Mouse (Mus musculus) forebrain, embryonic 13.5 days (tissue): ENCODE results near the gene Nphs2. TPM values are rescaled to one million over a fixed set of nuclear protein-coding genes. Genes with fewer than 3 reads are reported as not detected.
"Not testable (repeated sequence)": the region's sequence is repeated elsewhere in the genome, so short reads cannot be mapped to it uniquely, and the experiment has no call there.

Experiments
- ATAC-seq: fragments of 200-750 bp; cut with Nextera tagmentation; 2 replicates; pipeline ENCODE4 v1.8.0; 2017
- H3K27ac ChIP-seq: fragments of 300-500 bp; sonication (generic); 2 replicates; pipeline ENCODE4 v1.5.1; 2015; ENCODE audit warnings: inconsistent platforms, mild to moderate bottlenecking, moderate library complexity
- H3K27me3 ChIP-seq: fragments of 300-500 bp; sonication (generic); 2 replicates; pipeline ENCODE4 v1.6.1; 2015; ENCODE audit warnings: mild to moderate bottlenecking, inconsistent platforms
- H3K36me3 ChIP-seq: fragments of 300-500 bp; sonication (generic); 2 replicates; pipeline ENCODE4 v1.6.1; 2015; ENCODE audit warnings: mild to moderate bottlenecking, inconsistent platforms; ENCODE audit not compliant: poor library complexity, severe bottlenecking
- H3K4me1 ChIP-seq: fragments of 300-500 bp; sonication (generic); 2 replicates; pipeline ENCODE4 v1.6.1; 2015; ENCODE audit warnings: inconsistent platforms
- H3K4me2 ChIP-seq: fragments of 300-500 bp; sonication (generic); 2 replicates; pipeline ENCODE4 v1.6.1; 2015; ENCODE audit warnings: inconsistent platforms, mild to moderate bottlenecking, moderate library complexity
- H3K4me3 ChIP-seq: fragments of 300-500 bp; sonication (generic); 2 replicates; pipeline ENCODE4 v1.5.1; 2015; ENCODE audit warnings: mild to moderate bottlenecking, inconsistent platforms
- H3K9ac ChIP-seq: fragments of 300-500 bp; sonication (generic); 2 replicates; pipeline ENCODE4 v1.6.1; 2015; ENCODE audit warnings: mild to moderate bottlenecking, inconsistent platforms
- H3K9me3 ChIP-seq: fragments of 300-500 bp; sonication (generic); replicated peaks from 2 replicates; pipeline ENCODE4 v1.6.1; 2016; ENCODE audit warnings: inconsistent platforms
- WGBS: fragments of 180-500 bp; shearing (Covaris S2); methylation state at CpG from one replicate; pipeline ENCODE4 v1.1.7; 2015; 5-methylcytosine and 5-hydroxymethylcytosine counted together
- polyA plus RNA-seq: library from polyadenylated mRNA; unstranded; fragments of >200 nt; fragmentation: Nextera tagmentation; extraction: Ambion mirVana; gene quantifications from 2 replicates; pipeline ENCODE4 v1.2.1, GENCODE M21; 2015

The Nphs2 gene
- polyA plus RNA-seq, 1 experiment from 2014 or later: not detected

DNA sequence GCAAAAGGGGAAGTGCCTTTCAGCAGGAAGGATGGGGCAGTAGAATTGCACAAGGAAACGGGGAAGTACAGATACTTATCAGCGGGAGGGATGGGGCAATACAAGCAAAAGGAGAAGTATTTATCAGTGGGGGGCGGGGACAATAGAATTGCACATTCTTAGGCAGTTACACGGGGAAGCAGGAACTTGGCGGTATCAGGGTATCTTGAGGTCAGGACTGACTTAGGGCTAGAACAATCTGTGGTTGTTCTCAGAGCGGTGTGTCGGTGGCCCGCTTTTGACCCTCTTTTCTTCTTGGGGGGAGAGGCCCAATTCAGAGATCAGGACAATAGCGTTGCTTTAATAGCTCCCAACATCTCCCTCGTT, 21.3 kb upstream of the Nphs2 start:
- H3K4me1 ChIP-seq, H3K4me2 ChIP-seq, H3K27ac ChIP-seq, H3K4me3 ChIP-seq, H3K27me3 ChIP-seq, ATAC-seq, H3K9me3 ChIP-seq, H3K9ac ChIP-seq, H3K36me3 ChIP-seq: not testable (repeated sequence)
- 65% methylated on average over 10 of the region's 10 CpGs for WGBS

DNA sequence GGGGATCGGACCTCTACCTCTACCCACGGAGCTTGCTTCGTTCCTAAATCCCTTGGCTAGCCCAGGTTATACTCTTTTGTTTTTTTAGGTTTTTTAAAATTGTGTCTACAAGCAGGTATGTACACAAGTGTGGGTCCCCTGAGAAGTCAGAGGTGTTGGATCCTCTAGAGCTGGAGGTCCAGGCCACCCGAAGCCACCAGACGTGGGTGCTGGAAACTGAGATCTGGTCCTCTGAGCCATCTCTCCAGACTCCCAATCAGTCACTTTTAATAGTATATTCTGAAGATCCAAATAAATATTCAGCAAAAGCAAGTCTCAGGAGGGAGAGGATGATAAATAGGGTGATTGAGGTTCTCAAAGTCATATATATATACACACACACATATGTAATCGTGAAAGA, 20.5 kb upstream of the Nphs2 start:
- H3K4me3 ChIP-seq: no peak overlapping the region
- no peaks in the 10 kb centered on the region for H3K27me3 ChIP-seq
- WGBS: 94% methylated on average over 6 of the region's 6 CpGs
- no peak overlapping the region for H3K4me2 ChIP-seq
- H3K4me1 ChIP-seq: peaks cover 4% of the 10 kb centered on the region; the same call in 1 of the 2 replicates
- ATAC-seq: no peak
- no peak overlapping the region for H3K27ac ChIP-seq
- no peaks in the 10 kb centered on the region for H3K36me3 ChIP-seq
- H3K9ac ChIP-seq: no peak overlapping the region
- H3K9me3 ChIP-seq: no peaks in the 10 kb centered on the region

GRCm38 (mm10) chr1:156302911-156303749, 7.4 kb upstream of the Nphs2 start, which contains the start of gene Tdrd5:
Gene Tdrd5, minus strand, starts transcription at chr1:156303664.
- under 1% methylated on average over 83 of the region's 85 CpGs for WGBS
- Histone ChIP-seq H3K4me1 (peaks cover 10% of the 10 kb centered on the region; the same call in 1 of the 2 replicates), H3K4me3 (peak within 1 kb of the TSS; percentile 71), H3K9ac (peak within 1 kb of the TSS; percentile 65), H3K9me3 (no peaks in the 10 kb centered on the region), H3K36me3 (no peaks in the 10 kb centered on the region), H3K27me3 (peaks cover 57% of the 10 kb centered on the region), H3K27ac (no peak within 1 kb of the TSS), H3K4me2 (peak within 1 kb of the TSS; percentile 99)
- ATAC-seq: peak; percentile 90

GRCm38 (mm10) chr1:156308595-156308994, 1.9 kb upstream of the Nphs2 start:
- Histone ChIP-seq H3K9ac (no peak overlapping the region), H3K36me3 (no peaks in the 10 kb centered on the region), H3K27me3 (peaks cover 71% of the 10 kb centered on the region), H3K4me2 (no peak overlapping the region), H3K27ac (no peak overlapping the region), H3K4me1 (peaks cover 8% of the 10 kb centered on the region; the same call in 1 of the 2 replicates), H3K9me3 (no peaks in the 10 kb centered on the region), H3K4me3 (no peak overlapping the region)
- WGBS: 88% methylated on average over 1 of the region's 1 CpGs
- ATAC-seq: no peak

DNA sequence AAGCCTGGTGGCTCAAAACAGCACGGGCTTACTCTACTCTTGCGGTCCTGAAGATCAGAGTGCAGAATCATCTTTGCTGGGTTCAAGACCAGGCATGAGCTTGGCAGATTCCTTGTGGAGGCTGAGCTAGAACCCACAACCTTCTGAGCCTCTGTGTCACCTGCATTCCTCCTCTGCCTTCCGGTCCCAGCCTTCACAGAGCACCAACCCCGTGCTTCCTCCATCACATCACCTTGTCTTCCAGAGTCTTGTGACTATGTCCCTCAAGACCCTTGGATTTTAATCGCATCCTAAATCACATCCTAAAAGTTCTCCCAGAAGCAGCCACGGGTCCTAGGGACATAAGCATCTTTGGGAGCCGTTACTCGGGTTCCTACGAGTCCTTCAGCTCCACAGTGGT, 12.6 kb downstream of the Nphs2 start:
- H3K4me3 ChIP-seq: no peak overlapping the region
- H3K4me2 ChIP-seq: no peak overlapping the region
- H3K27ac ChIP-seq: no peak overlapping the region
- no peak for ATAC-seq
- H3K27me3 ChIP-seq: no peaks in the 10 kb centered on the region
- no peak overlapping the region for H3K9ac ChIP-seq
- no peaks in the 10 kb centered on the region for H3K4me1 ChIP-seq
- no peaks in the 10 kb centered on the region for H3K36me3 ChIP-seq
- H3K9me3 ChIP-seq: no peaks in the 10 kb centered on the region
- 87% methylated on average over 9 of the region's 9 CpGs for WGBS

- Histone ChIP-seq H3K4me3 (no peak overlapping the region), H3K4me1 (no peaks in the 10 kb centered on the region), H3K27me3 (0 out of 2 replicates have a peak, but pooled peaks cover 3% of the 10 kb centered on the region), H3K9me3 (no peaks in the 10 kb centered on the region), H3K4me2 (no peak overlapping the region), H3K9ac (no peak overlapping the region), H3K36me3 (no peaks in the 10 kb centered on the region), H3K27ac (no peak overlapping the region)
- ATAC-seq: no peak
- 82% methylated on average over 4 of the region's 4 CpGs for WGBS
Measured at GRCm38 (mm10) chr1:156340847-156341246, 30.3 kb downstream of the Nphs2 start.

DNA sequence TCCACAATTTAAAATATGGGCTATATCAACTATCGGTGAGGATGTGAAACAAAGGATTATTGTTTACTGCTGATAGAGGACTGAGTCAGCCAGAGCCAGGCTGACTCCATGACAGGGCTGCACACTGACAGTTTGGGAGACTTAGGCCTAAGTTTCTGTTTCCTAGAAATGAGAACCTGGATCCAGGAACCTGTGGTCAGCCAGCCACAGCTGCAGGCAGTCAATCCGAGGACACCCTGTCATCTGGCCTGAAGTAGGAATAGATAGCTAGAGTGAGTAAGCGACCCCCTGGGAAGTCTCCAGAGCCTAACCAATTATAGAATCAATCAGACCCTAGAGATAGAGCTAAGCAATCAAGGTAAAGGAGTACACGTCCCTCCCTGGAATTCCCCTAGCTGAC, 33.9 kb downstream of the Nphs2 start:
- H3K27ac ChIP-seq: no peak overlapping the region
- no peak overlapping the region for H3K9ac ChIP-seq
- no peak overlapping the region for H3K4me2 ChIP-seq
- H3K4me3 ChIP-seq: no peak overlapping the region
- H3K9me3 ChIP-seq: no peaks in the 10 kb centered on the region
- no peaks in the 10 kb centered on the region for H3K27me3 ChIP-seq
- H3K4me1 ChIP-seq: no peaks in the 10 kb centered on the region
- no peak for ATAC-seq
- no peaks in the 10 kb centered on the region for H3K36me3 ChIP-seq
- 74% methylated on average over 4 of the region's 4 CpGs for whole genome bisulfite sequencing

GRCm38 (mm10) chr1:156345633-156346032, 35.1 kb downstream of the Nphs2 start:
- Histone ChIP-seq H3K36me3 (no peaks in the 10 kb centered on the region), H3K9ac (no peak overlapping the region), H3K4me3 (no peak overlapping the region), H3K4me1 (no peaks in the 10 kb centered on the region), H3K27ac (no peak overlapping the region), H3K9me3 (no peaks in the 10 kb centered on the region), H3K4me2 (no peak overlapping the region), H3K27me3 (no peaks in the 10 kb centered on the region)
- ATAC-seq: no peak
- WGBS: 95% methylated on average over 4 of the region's 4 CpGs

DNA sequence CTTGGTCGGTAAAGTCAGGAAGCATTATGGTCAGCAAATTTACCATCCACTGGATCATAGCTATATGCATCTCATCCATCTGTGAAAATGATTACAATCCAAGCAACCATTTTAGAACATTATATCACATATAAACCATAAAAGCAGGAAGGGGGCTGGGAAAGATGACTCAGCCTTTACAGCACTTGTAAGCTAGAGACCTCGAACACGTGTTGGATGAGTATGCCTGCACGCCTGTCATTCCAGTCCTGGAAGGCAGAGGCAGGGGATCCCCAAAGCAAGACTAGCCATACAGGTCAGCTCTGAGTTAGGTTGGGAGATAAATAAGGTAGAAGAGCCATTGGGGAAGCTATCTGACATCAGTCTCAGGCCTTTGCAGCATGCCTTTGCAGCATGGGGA, 38.5 kb downstream of the Nphs2 start:
- Histone ChIP-seq H3K9ac (no peak overlapping the region), H3K9me3 (no peaks in the 10 kb centered on the region), H3K4me3 (no peak overlapping the region), H3K4me1 (no peaks in the 10 kb centered on the region), H3K27me3 (no peaks in the 10 kb centered on the region), H3K4me2 (no peak overlapping the region), H3K36me3 (no peaks in the 10 kb centered on the region), H3K27ac (no peak overlapping the region)
- WGBS: 84% methylated on average over 4 of the region's 4 CpGs
- no peak for ATAC-seq

GRCm38 (mm10) chr1:156350441-156350840, 39.9 kb downstream of the Nphs2 start:
- 93% methylated on average over 4 of the region's 4 CpGs for WGBS

DNA sequence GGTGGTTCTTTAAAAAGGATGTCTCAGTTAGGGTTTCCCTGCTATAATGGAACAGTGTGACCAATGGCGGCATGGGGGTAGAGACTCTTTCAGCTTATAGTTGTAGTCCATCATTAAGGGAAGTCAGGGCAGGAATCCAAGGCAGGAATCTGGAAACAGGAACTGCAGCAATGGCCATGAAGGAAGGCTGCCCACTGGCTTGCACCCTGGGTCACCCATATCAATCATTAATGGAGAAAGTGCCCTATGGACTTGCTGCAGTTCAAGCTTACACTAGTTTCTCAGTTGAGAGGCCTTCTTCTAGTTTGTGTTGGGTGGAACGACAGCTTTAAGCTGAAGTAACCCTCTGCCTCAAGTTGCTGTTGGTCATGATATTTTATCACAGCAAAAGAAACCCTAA, 41.9 kb downstream of the Nphs2 start:
- WGBS: 88% methylated on average over 2 of the region's 2 CpGs
- ATAC-seq: no peak
- Histone ChIP-seq H3K36me3 (no peaks in the 10 kb centered on the region), H3K9ac (no peak overlapping the region), H3K27ac (no peak overlapping the region), H3K4me2 (no peak overlapping the region), H3K4me1 (no peaks in the 10 kb centered on the region), H3K9me3 (no peaks in the 10 kb centered on the region), H3K27me3 (no peaks in the 10 kb centered on the region), H3K4me3 (no peak overlapping the region)

More at GRCm38 (mm10) chr1:156350441-156350840, 39.9 kb downstream of the Nphs2 start:
- no peaks in the 10 kb centered on the region for H3K36me3 ChIP-seq
- ATAC-seq: no peak
- H3K9me3 ChIP-seq: no peaks in the 10 kb centered on the region
- no peak overlapping the region for H3K4me2 ChIP-seq
- H3K27me3 ChIP-seq: no peaks in the 10 kb centered on the region
- no peak overlapping the region for H3K9ac ChIP-seq
- H3K4me3 ChIP-seq: no peak overlapping the region
- H3K4me1 ChIP-seq: no peaks in the 10 kb centered on the region
- no peak overlapping the region for H3K27ac ChIP-seq

DNA sequence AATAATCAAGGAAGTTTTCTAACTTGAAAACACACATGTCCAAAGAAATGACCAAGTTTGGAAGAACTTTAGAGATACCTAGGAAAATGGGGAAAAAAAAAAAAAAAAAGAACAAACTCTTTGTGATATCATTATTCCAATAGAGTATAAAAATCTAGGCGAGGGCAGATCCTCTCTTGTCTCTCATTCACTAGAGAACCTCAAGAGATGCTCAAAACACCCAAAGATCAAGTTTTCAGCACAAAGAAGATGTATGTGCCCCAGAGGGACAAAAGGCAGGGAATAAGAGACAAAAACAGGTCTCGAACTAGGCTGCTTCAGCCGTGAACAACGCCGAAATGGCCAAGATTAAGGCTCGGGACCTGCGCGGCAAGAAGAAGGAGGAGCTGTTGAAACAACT, 55.2 kb downstream of the Nphs2 start, which contains the start of gene Gm2000:
Gene Gm2000 (plus strand): TSS at position 301 of the 400 bp plus-strand sequence.
- Histone ChIP-seq H3K27me3 (no peaks in the 10 kb centered on the region), H3K9me3 (no peaks in the 10 kb centered on the region; the same call in 1 of the 2 replicates), H3K4me2 (no peak within 1 kb of the TSS), H3K36me3 (no peaks in the 10 kb centered on the region), H3K4me3 (no peak within 1 kb of the TSS), H3K27ac (no peak within 1 kb of the TSS), H3K9ac (no peak within 1 kb of the TSS), H3K4me1 (no peaks in the 10 kb centered on the region)
- ATAC-seq: no peak
- 94% methylated on average over 8 of the region's 8 CpGs for WGBS
